Mouse (Mus musculus) c-Kit-positive CD71-positive TER-119-positive erythroid progenitor cells, embryonic 14.5 days (primary cell): Measurements from ENCODE around the gene Cracr2a.
A peak's percentile ranks its signal among the peaks of the same experiment; 100 is the strongest.

Experiments used
- DNase-seq: peaks from one replicate; pipeline ENCODE4 v3.0.0-alpha.2; 2013; ENCODE audit warnings: low spot score

Gene Cracr2a

GRCm38 (mm10) chr6:127625135-127625534, 64.0 kb downstream of the Cracr2a start:
- peak; percentile 49 for DNase-seq

GRCm38 (mm10) chr6:127627453-127627852, 66.3 kb downstream of the Cracr2a start:
- no peak for DNase-seq

DNA sequence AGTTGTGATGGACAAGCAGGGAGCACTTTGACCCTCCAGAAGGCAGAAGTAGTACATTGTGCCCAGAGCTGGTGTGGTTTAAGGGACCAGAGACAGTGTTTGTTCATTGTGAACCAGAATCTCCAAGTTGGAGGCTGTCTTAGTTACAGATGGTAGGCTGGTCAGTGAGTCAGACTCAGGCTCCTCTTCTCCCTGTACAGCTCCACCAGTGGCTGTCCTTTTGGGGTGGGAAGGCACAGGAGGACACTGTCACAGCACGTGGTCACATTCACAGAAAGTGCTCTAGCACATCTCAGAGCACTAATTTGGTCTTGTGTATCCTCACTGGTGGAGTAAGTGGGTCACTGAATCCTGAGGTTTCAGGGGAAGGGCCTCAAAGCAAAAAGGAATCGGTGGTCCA, 68.1 kb downstream of the Cracr2a start:
- DNase-seq, result no peak

DNA sequence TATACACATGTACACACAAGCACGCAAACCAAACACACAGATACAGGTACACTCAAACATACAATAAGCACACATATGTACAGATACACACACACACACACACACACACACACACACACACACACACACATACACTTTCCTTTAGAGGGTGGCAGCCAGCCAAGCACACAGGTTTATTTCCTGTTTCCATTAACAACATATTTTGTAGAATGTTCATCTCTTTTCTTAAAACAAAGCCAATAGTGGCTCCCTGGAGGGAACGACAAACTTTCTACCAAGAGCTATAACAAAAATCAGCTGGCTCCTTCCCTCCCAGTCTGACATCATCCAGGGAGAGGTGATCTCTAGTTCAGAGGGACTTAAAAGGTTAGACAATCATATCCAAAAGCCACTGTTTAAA, 73.7 kb downstream of the Cracr2a start:
- no peak for DNase-seq

- DNase-seq, result no peak
Observed at GRCm38 (mm10) chr6:127635462-127636189, 74.5 kb downstream of the Cracr2a start.

DNA sequence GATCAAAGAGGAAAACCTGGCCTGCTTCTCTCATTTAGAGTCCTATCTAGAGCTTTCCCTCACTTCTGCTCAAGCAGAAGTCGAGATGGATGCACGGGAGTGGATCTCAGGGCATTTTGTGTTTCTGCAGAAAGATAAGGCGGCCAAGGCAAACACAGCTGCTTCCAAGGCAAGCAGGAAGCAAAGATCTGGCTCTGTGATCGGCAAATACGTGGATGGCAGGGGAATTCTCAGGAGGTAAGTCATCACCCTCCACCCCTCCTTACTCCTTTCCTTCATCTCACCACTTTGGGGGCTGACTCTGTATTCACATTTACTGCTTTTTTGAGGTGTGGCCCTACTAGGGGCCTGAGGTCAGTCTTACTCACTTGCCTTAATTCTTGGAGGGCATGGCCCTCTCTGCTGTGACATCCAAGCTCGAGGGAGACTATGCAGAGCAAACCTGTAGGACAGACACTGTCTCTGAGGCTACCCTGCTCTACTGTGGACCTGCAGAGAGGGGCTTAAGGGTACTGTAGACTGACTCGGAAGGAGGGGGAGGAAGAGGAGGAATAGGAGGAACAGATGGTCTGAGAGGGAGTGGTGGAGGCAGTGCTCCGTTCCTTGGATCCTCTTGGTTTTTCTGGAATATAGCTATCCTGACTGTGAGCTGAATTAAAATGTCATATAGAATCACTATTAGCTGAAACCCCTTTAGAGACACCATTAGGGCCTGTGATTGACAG, 80.1 kb downstream of the Cracr2a start:
- no peak for DNase-seq

GRCm38 (mm10) chr6:127655988-127656387, 94.8 kb downstream of the Cracr2a start:
- no peak for DNase-seq

- DNase-seq, result peak; percentile 2
Observed at GRCm38 (mm10) chr6:127657152-127657551, 96.0 kb downstream of the Cracr2a start.

GRCm38 (mm10) chr6:127659472-127659871, 98.3 kb downstream of the Cracr2a start:
- DNase-seq, result no peak

GRCm38 (mm10) chr6:127659966-127660365, 98.8 kb downstream of the Cracr2a start:
- DNase-seq, result no peak

DNA sequence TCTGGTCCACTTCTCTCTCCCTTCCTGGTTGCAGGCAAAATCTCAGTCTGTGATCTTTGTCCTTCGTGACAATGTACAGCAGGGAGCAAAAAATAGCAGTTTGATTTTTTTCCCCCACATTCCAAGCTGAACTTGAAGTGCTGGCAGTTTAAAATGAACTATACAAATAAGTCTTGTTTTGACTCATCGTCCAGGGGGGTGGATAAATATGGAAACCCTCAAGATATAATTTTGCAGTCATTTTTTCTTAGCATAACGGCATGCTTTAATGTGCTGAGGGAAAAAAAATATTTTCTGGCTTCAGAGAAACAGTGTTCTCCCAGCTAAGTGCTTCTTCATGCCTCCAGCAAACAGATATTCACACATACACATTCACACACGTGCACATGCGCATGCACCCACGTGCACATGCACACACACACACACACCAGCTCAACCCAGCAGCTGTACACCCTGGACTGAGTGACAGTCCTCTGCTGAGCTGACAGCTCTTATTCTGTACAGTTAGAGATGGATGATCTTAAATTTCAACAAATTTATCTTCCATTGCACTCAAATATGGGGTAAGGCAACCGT, 100.7 kb downstream of the Cracr2a start:
- DNase-seq, result no peak

DNA sequence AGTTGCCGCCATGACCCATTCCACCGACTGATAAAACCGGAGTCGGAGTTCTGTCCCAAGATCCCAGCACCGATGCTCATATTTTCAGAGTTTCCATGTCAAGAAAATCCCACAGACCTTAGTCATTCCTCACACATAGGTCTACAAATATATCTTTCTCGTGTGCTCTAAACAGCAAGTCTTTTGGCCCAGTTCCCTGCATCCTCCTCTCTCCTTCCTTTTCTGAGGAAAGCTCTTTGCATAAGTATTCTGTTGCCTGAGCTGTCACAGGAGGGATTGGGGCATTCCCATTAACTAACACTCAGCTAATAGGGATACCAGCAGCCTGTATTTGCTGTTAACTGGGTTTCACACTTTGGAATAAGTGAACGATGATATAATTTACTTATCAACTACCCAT, 102.1 kb downstream of the Cracr2a start:
- DNase-seq, result no peak

- DNase-seq, result no peak
Observed at GRCm38 (mm10) chr6:127669313-127669712, 108.2 kb downstream of the Cracr2a start.

DNA sequence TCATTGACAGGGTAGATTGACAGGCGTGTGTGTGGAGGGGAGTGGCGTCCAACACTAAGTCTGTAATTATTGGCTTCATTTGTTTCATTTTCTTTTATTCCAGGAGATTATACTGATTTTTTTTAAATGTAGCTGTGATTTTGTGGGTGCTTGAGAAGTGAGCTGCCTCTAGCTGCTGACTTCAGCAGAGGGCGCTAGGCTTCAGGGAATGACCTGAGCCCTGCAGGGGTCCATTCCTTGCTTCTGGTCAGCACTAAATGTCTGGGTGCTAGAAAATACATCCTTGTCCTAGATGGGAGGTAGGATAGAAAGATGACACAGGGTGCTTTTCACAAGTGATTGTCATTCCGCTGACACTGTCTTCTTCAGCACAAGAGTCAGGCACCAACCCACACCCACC, 108.9 kb downstream of the Cracr2a start:
- DNase-seq, result no peak

DNA sequence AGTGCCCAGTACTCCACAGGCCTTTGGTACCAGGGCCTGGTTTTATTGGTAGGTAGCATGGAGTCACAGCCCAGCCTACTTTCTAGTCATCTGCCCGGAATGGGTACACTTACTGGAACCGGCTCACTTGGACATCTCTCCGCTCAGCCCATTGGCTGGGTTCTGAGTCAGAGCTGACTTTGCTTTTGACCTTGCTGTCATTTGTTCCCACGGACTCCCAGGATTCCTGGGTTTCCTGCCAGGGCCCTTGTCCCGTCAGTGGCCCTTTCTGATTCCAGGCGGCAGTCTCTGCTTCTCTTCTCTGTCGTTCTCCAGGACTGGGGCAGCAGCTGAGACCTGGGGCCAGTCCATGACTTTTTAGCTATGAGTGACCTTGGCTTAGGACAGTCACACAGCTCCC, 110.9 kb downstream of the Cracr2a start:
- no peak for DNase-seq

- DNase-seq, result no peak
Observed at GRCm38 (mm10) chr6:127676866-127677265, 115.7 kb downstream of the Cracr2a start.

- DNase-seq, result no peak
Observed at GRCm38 (mm10) chr6:127678320-127678719, 117.2 kb downstream of the Cracr2a start.

DNA sequence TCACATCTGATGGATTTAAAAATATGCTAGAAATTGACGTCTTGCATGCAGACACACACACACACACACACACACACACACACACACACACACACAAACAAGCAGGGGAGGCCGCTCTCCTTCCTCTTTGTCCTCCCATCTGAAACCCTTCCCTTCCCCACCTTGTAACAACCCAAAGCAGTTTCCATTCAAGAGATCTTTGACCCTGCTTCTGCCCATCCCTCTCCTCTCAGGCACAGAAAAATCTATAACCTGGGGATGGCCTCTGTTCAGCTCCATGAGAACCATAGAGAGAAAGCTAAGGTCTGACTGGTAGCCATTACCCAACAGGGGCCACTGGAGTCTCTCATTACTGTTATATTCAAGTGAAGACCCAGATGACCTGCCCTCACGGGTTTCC, 117.9 kb downstream of the Cracr2a start:
- DNase-seq, result no peak

GRCm38 (mm10) chr6:127680784-127681183, 119.6 kb downstream of the Cracr2a start:
- DNase-seq, result no peak

GRCm38 (mm10) chr6:127683561-127683960, 122.4 kb downstream of the Cracr2a start:
- DNase-seq, result no peak

DNA sequence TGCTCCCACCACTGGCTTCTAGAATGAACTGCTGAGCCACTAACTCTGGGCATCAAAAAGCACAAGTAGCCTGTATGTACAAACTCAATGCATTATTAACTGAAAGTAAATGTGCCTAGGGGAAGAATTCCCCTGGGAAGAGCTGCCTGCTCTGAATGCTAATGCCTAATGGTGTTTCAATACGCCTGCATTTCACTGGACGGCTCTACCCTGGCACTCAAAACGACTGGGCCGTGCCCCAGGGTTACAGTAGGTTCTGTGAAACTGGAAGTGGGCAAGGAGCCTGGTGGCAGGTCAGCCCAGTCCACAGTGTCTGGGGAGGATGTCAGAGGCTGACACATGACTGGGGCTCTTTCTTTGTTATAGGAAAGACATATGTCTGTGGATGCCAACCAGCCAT, 123.8 kb downstream of the Cracr2a start:
- no peak for DNase-seq

GRCm38 (mm10) chr6:127687181-127687860, 126.2 kb downstream of the Cracr2a start:
- DNase-seq, result no peak

DNA sequence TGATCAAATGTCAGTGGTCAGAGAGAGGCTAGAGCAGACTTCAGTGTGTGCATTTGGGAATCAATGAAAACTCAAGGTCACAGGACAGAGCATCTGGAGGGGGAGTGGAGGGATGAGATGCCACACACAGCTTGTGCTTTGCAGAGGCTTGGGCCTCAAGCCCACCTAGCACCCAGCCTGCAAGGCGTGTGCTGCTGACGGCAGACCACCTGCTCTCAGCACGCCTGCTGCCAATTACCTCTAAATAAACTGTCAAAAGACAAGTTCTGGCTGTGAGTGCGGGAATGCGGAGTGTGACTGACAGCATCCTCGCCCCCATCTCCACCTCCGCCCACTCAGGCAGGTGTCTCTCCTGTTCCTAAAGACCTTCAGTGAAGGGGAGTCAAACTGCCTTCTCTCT, 131.2 kb downstream of the Cracr2a start:
- DNase-seq, result no peak
